Mouse (Mus musculus) forebrain, embryonic 11.5 days (tissue): ENCODE results near the gene Mthfs. TPM values are rescaled to one million over a fixed set of nuclear protein-coding genes. Genes with fewer than 3 reads are reported as not detected.

Source experiments
- ATAC-seq: fragments of 200-750 bp; cut with Nextera tagmentation; replicated peaks from 2 replicates; pipeline ENCODE4 v1.8.0; 2017; ENCODE audit warnings: moderate TSS enrichment; ENCODE audit not compliant: low FRiP score
- DNase-seq: peaks from one replicate; pipeline ENCODE4 v3.0.0-alpha.2; 2017; ENCODE audit warnings: low spot score
- H3K27ac ChIP-seq: fragments of 300-500 bp; sonication (generic); 2 replicates; pipeline ENCODE4 v1.5.1; 2014; ENCODE audit warnings: low read depth, low read length
- H3K27me3 ChIP-seq: fragments of 300-500 bp; sonication (generic); 2 replicates; pipeline ENCODE4 v1.6.1; 2014; ENCODE audit warnings: mild to moderate bottlenecking, low read length, mixed read lengths; ENCODE audit not compliant: control insufficient read depth, insufficient read depth
- H3K36me3 ChIP-seq: fragments of 300-500 bp; sonication (generic); 2 replicates; pipeline ENCODE4 v1.6.1; 2014; ENCODE audit warnings: mild to moderate bottlenecking, low read length, moderate library complexity, mixed read lengths; ENCODE audit not compliant: control insufficient read depth, insufficient read depth
- H3K4me1 ChIP-seq: fragments of 300-500 bp; sonication (generic); replicated peaks from 2 replicates; pipeline ENCODE4 v1.6.1; 2014; ENCODE audit warnings: low read length, mixed read lengths; ENCODE audit not compliant: control insufficient read depth, insufficient read depth
- H3K4me2 ChIP-seq: fragments of 300-500 bp; sonication (generic); 2 replicates; pipeline ENCODE4 v1.6.1; 2014; ENCODE audit warnings: low read depth, mild to moderate bottlenecking, low read length, moderate library complexity, mixed read lengths; ENCODE audit not compliant: severe bottlenecking
- H3K4me3 ChIP-seq: fragments of 300-500 bp; sonication (generic); 2 replicates; pipeline ENCODE4 v1.5.1; 2014; ENCODE audit warnings: low read depth, low read length
- H3K9ac ChIP-seq: fragments of 300-500 bp; sonication (generic); 2 replicates; pipeline ENCODE4 v1.6.1; 2014; ENCODE audit warnings: low read length
- H3K9me3 ChIP-seq: fragments of 300-500 bp; sonication (generic); 2 replicates; pipeline ENCODE4 v1.6.1; 2016; ENCODE audit warnings: low read length, mixed read lengths; ENCODE audit not compliant: control insufficient read depth
- WGBS: fragments of 180-500 bp; shearing (Covaris S2); extraction: QIAGEN DNeasy Blood & Tissue Kit; methylation state at CpG from one replicate; pipeline ENCODE4 v1.1.7; 2014; 5-methylcytosine and 5-hydroxymethylcytosine counted together
- polyA plus RNA-seq: library from polyadenylated mRNA; unstranded; fragments of >200 nt; fragmentation: Nextera tagmentation; extraction: Ambion mirVana; gene quantifications from 2 replicates; pipeline ENCODE4 v1.2.1, GENCODE M21; 2014

The Mthfs gene
- polyA plus RNA-seq, 1 experiment from 2014 or later: 9.6 TPM

DNA sequence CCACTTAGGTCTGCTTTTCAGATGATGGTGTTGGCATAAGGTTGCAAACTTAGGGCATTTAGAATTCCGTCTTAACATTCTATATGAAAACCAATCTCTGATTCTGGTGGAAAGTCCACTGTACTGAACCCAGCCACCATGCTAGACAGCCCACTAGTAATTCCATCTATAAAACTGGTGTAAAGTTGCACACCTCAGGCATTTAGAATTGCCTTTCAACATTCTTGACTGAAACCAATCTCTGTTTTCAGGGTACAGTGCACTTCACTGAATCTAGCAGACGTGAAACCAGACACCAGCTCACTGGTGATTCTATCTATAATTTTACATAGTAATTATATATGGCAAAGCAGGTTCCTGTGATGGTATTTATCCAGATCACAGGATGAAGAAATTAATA, 95.2 kb downstream of the Mthfs start:
- no peaks in the 10 kb centered on the region for H3K27me3 ChIP-seq
- H3K27ac ChIP-seq: no peak overlapping the region
- no peak overlapping the region for H3K9ac ChIP-seq
- no peaks in the 10 kb centered on the region for H3K4me1 ChIP-seq
- 78% methylated on average over 2 of the region's 2 CpGs for WGBS
- H3K4me2 ChIP-seq: no peak overlapping the region
- no peaks in the 10 kb centered on the region for H3K36me3 ChIP-seq
- ATAC-seq (no peak), DNase-seq (no peak)
- H3K9me3 ChIP-seq: no peaks in the 10 kb centered on the region
- no peak overlapping the region for H3K4me3 ChIP-seq

- no peak for DNase-seq
- H3K9me3 ChIP-seq: no peaks in the 10 kb centered on the region
- WGBS: 85% methylated on average over 7 of the region's 7 CpGs
These were observed 98.1 kb downstream of the Mthfs start for GRCm38 (mm10) chr9:89308357-89309194.

GRCm38 (mm10) chr9:89309195-89309535, 98.7 kb downstream of the Mthfs start:
- Histone ChIP-seq H3K36me3 (no peaks in the 10 kb centered on the region), H3K4me2 (no peak overlapping the region), H3K4me3 (no peak overlapping the region), H3K4me1 (no peaks in the 10 kb centered on the region), H3K9me3 (no peaks in the 10 kb centered on the region), H3K27ac (no peak overlapping the region), H3K27me3 (no peaks in the 10 kb centered on the region), H3K9ac (no peak overlapping the region)
- WGBS: 87% methylated on average over 2 of the region's 2 CpGs
- ATAC-seq: no peak
- DNase-seq: no peak

More at GRCm38 (mm10) chr9:89308357-89309194, 98.1 kb downstream of the Mthfs start:
- no peak overlapping the region for H3K4me3 ChIP-seq
- no peaks in the 10 kb centered on the region for H3K4me1 ChIP-seq
- H3K36me3 ChIP-seq: no peaks in the 10 kb centered on the region
- no peak for ATAC-seq
- no peak overlapping the region for H3K9ac ChIP-seq
- no peaks in the 10 kb centered on the region for H3K27me3 ChIP-seq
- no peak overlapping the region for H3K27ac ChIP-seq
- H3K4me2 ChIP-seq: no peak overlapping the region

DNA sequence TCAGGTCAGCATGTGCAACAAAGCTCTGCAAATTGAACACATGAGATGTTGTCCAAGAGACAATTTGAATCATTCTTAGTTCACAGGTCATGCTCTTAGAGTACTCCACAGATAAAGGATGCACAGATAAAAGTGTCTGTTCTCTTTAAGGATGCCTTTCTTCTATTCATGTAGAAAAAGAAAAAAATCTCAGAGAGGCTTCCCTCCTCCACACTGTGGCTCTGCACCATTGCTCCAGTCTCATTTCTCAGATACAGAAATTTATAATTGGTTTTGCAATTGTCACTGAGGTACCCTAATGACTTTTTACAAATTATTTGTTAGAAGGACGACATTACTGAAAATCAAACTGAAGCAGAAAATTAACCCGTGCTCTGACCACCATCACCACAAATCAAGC, 101.2 kb downstream of the Mthfs start:
- no peak for ATAC-seq
- no peaks in the 10 kb centered on the region for H3K27me3 ChIP-seq
- H3K4me2 ChIP-seq: no peak overlapping the region
- no peaks in the 10 kb centered on the region for H3K4me1 ChIP-seq
- WGBS: 83% methylated on average over 2 of the region's 2 CpGs
- no peak overlapping the region for H3K9ac ChIP-seq
- H3K36me3 ChIP-seq: no peaks in the 10 kb centered on the region
- H3K4me3 ChIP-seq: no peak overlapping the region
- no peaks in the 10 kb centered on the region for H3K9me3 ChIP-seq
- no peak overlapping the region for H3K27ac ChIP-seq
- DNase-seq: no peak

DNA sequence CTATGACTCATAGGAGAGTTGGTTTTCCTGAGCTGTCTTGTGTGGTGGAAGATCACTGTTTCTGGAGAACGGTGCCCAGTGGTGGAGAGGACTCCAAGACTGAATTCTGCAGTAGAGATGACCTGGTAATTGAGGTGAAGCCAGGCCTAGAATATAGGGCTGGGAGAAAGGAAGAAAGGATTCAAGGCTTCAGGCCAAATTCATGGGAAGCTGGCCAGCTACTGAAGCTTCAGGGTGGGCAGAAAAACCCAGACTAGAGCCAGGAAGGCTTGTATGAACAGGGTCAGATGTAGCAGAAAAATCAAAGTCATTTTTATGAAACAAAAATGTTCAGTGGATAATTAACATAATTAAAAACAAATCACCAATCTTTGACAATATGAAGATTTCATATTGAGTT, 163.3 kb downstream of the Mthfs start:
- Histone ChIP-seq H3K4me1 (no peaks in the 10 kb centered on the region), H3K27me3 (no peaks in the 10 kb centered on the region), H3K9ac (no peak overlapping the region), H3K9me3 (no peaks in the 10 kb centered on the region), H3K4me2 (no peak overlapping the region), H3K27ac (no peak overlapping the region), H3K4me3 (no peak overlapping the region), H3K36me3 (no peaks in the 10 kb centered on the region)
- 74% methylated on average over 1 of the region's 1 CpGs for WGBS
- DNase-seq (no peak), ATAC-seq (no peak)

- no peaks in the 10 kb centered on the region for H3K27me3 ChIP-seq
- H3K9ac ChIP-seq: no peak overlapping the region
- H3K4me3 ChIP-seq: no peak overlapping the region
- no peak overlapping the region for H3K4me2 ChIP-seq
- ATAC-seq: no peak
- H3K4me1 ChIP-seq: no peaks in the 10 kb centered on the region
- H3K36me3 ChIP-seq: no peaks in the 10 kb centered on the region
- no peaks in the 10 kb centered on the region for H3K9me3 ChIP-seq
- DNase-seq: no peak
- 83% methylated on average over 4 of the region's 4 CpGs for WGBS
- H3K27ac ChIP-seq: no peak overlapping the region
These were observed 164.2 kb downstream of the Mthfs start for GRCm38 (mm10) chr9:89374650-89375049.

GRCm38 (mm10) chr9:89403031-89403430, 192.6 kb downstream of the Mthfs start:
- ATAC-seq (no peak), DNase-seq (no peak)
- H3K27me3 ChIP-seq: no peaks in the 10 kb centered on the region
- H3K27ac ChIP-seq: no peak overlapping the region
- no peak overlapping the region for H3K4me3 ChIP-seq
- H3K9me3 ChIP-seq: no peaks in the 10 kb centered on the region
- no peaks in the 10 kb centered on the region for H3K4me1 ChIP-seq
- WGBS: 96% methylated on average over 1 of the region's 1 CpGs
- H3K4me2 ChIP-seq: no peak overlapping the region
- H3K36me3 ChIP-seq: no peaks in the 10 kb centered on the region
- no peak overlapping the region for H3K9ac ChIP-seq
